Mouse (Mus musculus): ENCODE measurements around the gene Cers6. TPM values are rescaled to one million over a fixed set of nuclear protein-coding genes. Genes with fewer than 3 reads are reported as not detected.
A peak's percentile ranks its signal among the peaks of the same experiment; 100 is the strongest.

Gene Cers6
- 16.0 and 19.9 TPM in 2 replicates for total RNA-seq (2014; rRNA removed)
- 3.9 and 4.6 TPM in 2 replicates for polyA plus RNA-seq (2012; rRNA removed)

DNA sequence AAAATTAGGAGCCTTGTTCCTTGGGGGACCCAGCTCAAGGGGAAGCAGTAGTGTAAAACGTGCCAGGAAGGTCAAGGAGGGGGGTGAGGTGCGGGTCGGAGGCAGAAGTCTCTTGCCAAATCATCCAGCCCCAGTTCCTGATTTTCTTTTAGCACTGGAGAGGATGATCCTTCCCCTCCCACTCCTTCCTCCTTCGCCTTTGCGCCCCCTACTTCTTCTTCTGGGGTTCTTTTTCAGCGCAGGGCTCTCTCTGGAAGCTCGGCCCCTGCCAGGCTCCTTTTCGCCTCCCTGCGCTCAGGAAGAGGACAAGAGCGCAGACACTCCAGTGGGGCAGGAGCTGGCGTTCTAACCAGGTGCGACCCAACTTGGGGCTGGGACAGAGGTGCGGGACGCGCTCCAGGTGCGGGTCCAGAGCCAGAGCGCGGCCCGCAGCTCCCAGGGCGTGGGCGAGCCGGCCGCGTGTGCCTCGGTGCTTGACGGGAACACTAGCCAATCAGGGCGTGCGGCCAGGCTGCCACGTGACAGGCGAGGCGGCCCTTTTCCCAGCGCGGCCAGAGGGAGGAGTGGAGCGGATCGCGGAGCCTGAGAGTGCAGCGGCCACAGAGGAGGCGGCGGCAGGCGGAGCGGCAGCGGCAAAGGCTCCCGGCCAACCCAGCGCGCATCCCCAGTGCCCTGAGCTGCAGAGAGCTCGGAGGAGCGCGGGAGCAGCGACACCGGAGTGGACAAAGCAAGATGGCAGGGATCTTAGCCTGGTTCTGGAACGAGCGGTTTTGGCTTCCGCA lies at the start of gene Cers6:
Gene Cers6, plus strand, starts transcription at position 538 of the 782 bp plus-strand sequence.
- Histone ChIP-seq H3K36me3 (ENCODE audit: control insufficient read depth, insufficient read depth, low read length) (no peaks in the 10 kb centered on the region), H3K27me3 (ENCODE audit: control insufficient read depth, insufficient read depth, low read length) (no peaks in the 10 kb centered on the region), H3K79me2 (ENCODE audit: control insufficient read depth, insufficient read depth, low read length) (peaks cover 10% of the 10 kb centered on the region; the same call in 1 of the 2 replicates), H3K9ac (ENCODE audit: low read depth, low read length) (peak within 1 kb of the TSS; percentile 88), H3K4me1 (ENCODE audit: control insufficient read depth, insufficient read depth, low read length) (peaks cover 6% of the 10 kb centered on the region), H3K27ac (replicated peaks; ENCODE audit: insufficient read depth, low read depth, low read length) (peak within 1 kb of the TSS; percentile 66), H3K4me3 (ENCODE audit: insufficient read depth, low read depth, low read length) (peak within 1 kb of the TSS; percentile 83)
- WGBS, result under 1% methylated on average over 53 of the region's 53 CpGs
- DNase-seq (ENCODE audit: extremely low read depth, low read depth, low spot score), result peak; percentile 83
- no peak for TF ChIP-seq CTCF (IDR thresholded peaks at IDR 0.05; ENCODE audit: low read depth, low read length)
- TF ChIP-seq POLR2A (IDR thresholded peaks at IDR 0.05; ENCODE audit: extremely low read depth, insufficient read depth, low read length), result peak; percentile 91

DNA sequence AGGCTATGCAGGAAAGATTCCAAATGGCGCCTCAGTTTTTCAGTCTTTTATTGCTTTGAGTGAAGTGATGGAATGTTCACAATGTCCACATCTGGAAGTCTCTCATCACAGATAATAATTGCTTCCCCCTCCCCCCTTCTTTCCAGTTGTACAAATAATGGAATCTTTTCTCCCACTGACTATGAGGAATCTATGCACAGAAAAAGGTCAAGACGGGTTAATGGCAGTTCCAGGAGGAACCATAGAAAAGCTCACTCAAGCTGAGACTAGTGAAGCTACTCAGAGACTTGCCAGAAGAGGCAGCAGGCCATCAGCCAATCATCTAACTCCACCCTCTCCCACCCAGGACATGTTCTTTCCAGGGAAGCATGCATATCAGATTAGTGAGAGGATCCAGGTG lies 46.8 kb upstream of the Cers6 start:
- WGBS, result 81% methylated on average over 2 of the region's 2 CpGs
- no peaks in the 10 kb centered on the region for H3K79me2 ChIP-seq (ENCODE audit: control insufficient read depth, insufficient read depth, low read length)
- TF ChIP-seq CTCF (IDR thresholded peaks at IDR 0.05; ENCODE audit: low read depth, low read length) (no peak), POLR2A (IDR thresholded peaks at IDR 0.05; ENCODE audit: extremely low read depth, insufficient read depth, low read length) (no peak)
- no peak overlapping the region for H3K4me3 ChIP-seq (ENCODE audit: insufficient read depth, low read depth, low read length)
- no peaks in the 10 kb centered on the region for H3K4me1 ChIP-seq (ENCODE audit: control insufficient read depth, insufficient read depth, low read length)
- no peaks in the 10 kb centered on the region for H3K36me3 ChIP-seq (ENCODE audit: control insufficient read depth, insufficient read depth, low read length)
- no peak for DNase-seq (ENCODE audit: extremely low read depth, low read depth, low spot score)
- no peaks in the 10 kb centered on the region for H3K27me3 ChIP-seq (ENCODE audit: control insufficient read depth, insufficient read depth, low read length)
- no peak overlapping the region for H3K9ac ChIP-seq (ENCODE audit: low read depth, low read length)
- no peak overlapping the region for H3K27ac ChIP-seq (replicated peaks; ENCODE audit: insufficient read depth, low read depth, low read length)

DNA sequence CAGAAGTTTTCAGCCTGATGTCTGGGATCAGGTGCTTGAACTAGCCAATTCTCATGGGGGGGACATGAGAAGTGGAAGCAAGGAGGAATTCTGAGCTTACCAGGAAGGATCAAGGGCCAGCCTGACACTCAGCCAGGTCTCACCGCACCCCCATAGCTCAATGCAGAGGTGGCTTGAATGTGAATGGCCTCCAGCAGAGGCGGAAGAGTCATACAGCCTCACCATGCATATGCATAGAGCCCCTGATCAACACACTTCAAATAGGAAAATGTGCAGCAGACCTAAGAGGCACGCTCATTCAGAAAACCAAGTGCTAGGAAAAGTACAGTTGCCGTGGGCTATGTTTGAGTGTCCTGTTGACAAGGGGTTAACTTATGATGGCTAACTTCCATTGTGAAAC lies 42.2 kb upstream of the Cers6 start:
- no peak for DNase-seq (ENCODE audit: extremely low read depth, low read depth, low spot score)
- peaks cover 5% of the 10 kb centered on the region; the same call in 1 of the 2 replicates for H3K4me1 ChIP-seq (ENCODE audit: control insufficient read depth, insufficient read depth, low read length)
- H3K27me3 ChIP-seq (ENCODE audit: control insufficient read depth, insufficient read depth, low read length), result no peaks in the 10 kb centered on the region
- no peak overlapping the region for H3K9ac ChIP-seq (ENCODE audit: low read depth, low read length)
- H3K4me3 ChIP-seq (ENCODE audit: insufficient read depth, low read depth, low read length), result no peak overlapping the region
- 91% methylated on average over 4 of the region's 4 CpGs for WGBS
- no peak for TF ChIP-seq CTCF (IDR thresholded peaks at IDR 0.05; ENCODE audit: low read depth, low read length)
- no peak for TF ChIP-seq POLR2A (IDR thresholded peaks at IDR 0.05; ENCODE audit: extremely low read depth, insufficient read depth, low read length)
- H3K36me3 ChIP-seq (ENCODE audit: control insufficient read depth, insufficient read depth, low read length), result no peaks in the 10 kb centered on the region
- no peaks in the 10 kb centered on the region for H3K79me2 ChIP-seq (ENCODE audit: control insufficient read depth, insufficient read depth, low read length)
- no peak overlapping the region for H3K27ac ChIP-seq (replicated peaks; ENCODE audit: insufficient read depth, low read depth, low read length)

DNA sequence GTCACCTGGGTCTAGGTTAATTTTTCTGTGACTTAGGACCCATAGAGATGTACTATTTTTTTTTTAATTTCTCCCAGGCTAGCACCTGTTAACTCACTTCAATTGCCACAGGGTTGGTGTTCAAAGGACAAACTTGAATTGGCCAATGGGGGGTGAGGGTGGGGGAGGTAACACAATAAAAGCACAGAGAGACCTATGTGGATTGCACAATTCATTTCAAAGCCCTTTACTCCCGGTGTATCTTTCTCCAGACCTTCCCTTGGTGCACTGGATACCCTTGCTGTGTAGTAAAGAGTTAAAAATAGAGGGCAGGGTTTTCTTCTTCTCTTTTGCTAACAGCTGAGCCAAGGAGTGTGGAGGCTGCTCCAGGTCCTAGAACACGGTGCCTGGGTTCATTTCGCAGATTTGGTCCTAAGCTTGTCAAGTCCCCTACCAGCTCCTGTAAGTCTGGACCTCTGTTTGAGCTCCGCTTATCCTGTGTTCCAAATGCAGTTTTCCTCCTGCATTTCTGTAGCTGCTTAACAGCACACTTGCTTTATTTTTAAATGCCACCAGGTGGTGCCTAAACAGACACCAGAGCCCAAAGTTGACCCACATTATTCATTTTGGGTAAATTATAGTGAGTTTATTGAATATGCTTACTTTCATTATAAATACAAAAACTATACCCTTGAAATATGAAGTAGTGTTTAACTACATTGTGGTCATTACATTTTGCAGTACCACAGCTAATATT lies 38.9 kb upstream of the Cers6 start:
- H3K27me3 ChIP-seq (ENCODE audit: control insufficient read depth, insufficient read depth, low read length), result no peaks in the 10 kb centered on the region
- no peak for TF ChIP-seq CTCF (IDR thresholded peaks at IDR 0.05; ENCODE audit: low read depth, low read length)
- TF ChIP-seq POLR2A (IDR thresholded peaks at IDR 0.05; ENCODE audit: extremely low read depth, insufficient read depth, low read length), result no peak
- peaks cover 5% of the 10 kb centered on the region; the same call in 1 of the 2 replicates for H3K4me1 ChIP-seq (ENCODE audit: control insufficient read depth, insufficient read depth, low read length)
- WGBS, result 38% methylated on average over 4 of the region's 4 CpGs
- no peak overlapping the region for H3K4me3 ChIP-seq (ENCODE audit: insufficient read depth, low read depth, low read length)
- no peaks in the 10 kb centered on the region for H3K36me3 ChIP-seq (ENCODE audit: control insufficient read depth, insufficient read depth, low read length)
- DNase-seq (ENCODE audit: extremely low read depth, low read depth, low spot score), result peak; percentile 64
- no peaks in the 10 kb centered on the region for H3K79me2 ChIP-seq (ENCODE audit: control insufficient read depth, insufficient read depth, low read length)
- no peak overlapping the region for H3K27ac ChIP-seq (replicated peaks; ENCODE audit: insufficient read depth, low read depth, low read length)
- no peak overlapping the region for H3K9ac ChIP-seq (ENCODE audit: low read depth, low read length)

DNA sequence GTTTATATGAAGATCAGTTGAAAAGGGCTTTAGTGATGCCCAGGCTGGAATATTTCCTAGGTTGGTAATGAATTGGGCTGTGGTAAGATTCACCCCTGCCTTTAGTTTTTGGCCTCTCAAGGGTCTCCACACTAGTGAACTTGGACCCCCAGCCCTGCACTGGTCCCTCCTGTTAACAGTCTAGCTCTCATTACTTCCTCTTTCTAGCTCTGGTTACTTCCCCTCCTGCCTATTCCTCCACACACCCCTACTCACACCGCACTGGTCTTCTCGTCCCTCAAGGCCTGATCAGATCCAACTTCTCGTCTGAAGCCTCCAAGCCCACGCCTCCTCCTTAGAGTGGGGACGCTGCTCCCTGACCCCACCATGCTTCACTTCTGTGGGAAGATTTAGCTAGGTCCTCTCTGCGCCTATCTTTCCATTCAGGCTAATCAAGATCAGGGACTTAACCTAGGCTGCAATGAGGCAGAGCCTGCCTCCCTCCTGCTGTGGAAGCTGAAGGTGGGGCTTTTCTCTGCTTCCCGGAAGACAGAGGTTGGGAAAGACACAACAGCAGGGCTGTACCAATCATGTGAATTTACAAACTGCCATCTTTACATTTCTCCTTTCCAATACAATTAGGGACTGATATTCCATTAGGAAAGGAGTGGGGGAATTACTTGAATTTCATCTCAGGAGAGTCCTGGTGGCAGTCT lies 35.8 kb upstream of the Cers6 start:
- TF ChIP-seq CTCF (IDR thresholded peaks at IDR 0.05; ENCODE audit: low read depth, low read length) (no peak), POLR2A (IDR thresholded peaks at IDR 0.05; ENCODE audit: extremely low read depth, insufficient read depth, low read length) (no peak)
- Histone ChIP-seq H3K36me3 (ENCODE audit: control insufficient read depth, insufficient read depth, low read length) (no peaks in the 10 kb centered on the region), H3K79me2 (ENCODE audit: control insufficient read depth, insufficient read depth, low read length) (no peaks in the 10 kb centered on the region), H3K27me3 (ENCODE audit: control insufficient read depth, insufficient read depth, low read length) (no peaks in the 10 kb centered on the region), H3K4me1 (ENCODE audit: control insufficient read depth, insufficient read depth, low read length) (peaks cover 5% of the 10 kb centered on the region; the same call in 1 of the 2 replicates), H3K4me3 (ENCODE audit: insufficient read depth, low read depth, low read length) (no peak overlapping the region), H3K27ac (replicated peaks; ENCODE audit: insufficient read depth, low read depth, low read length) (no peak overlapping the region), H3K9ac (ENCODE audit: low read depth, low read length) (no peak overlapping the region)
- 85% methylated on average over 7 of the region's 7 CpGs for WGBS
- no peak for DNase-seq (ENCODE audit: extremely low read depth, low read depth, low spot score)

Data from liver, adult 2 months (tissue).